Mouse (Mus musculus) neural tube, embryonic 11.5 days (tissue): ENCODE measurements at regions not wholly inside any gene's neighbourhood (a gene's known extent, or its start where the extent isn't known, plus 50 kb on each side); places are given as distances from the start of the nearest gene placed in this dataset.
"Not testable (repeated sequence)": the region's sequence is repeated elsewhere in the genome, so short reads cannot be mapped to it uniquely, and the experiment has no call there.

Experiments
- ATAC-seq: fragments of 200-750 bp; cut with Nextera tagmentation; 2 replicates; pipeline ENCODE4 v1.8.0; 2017; ENCODE audit warnings: moderate number of reproducible peaks, mild to moderate bottlenecking, moderate TSS enrichment, moderate library complexity; ENCODE audit not compliant: insufficient read depth, low FRiP score, low TSS enrichment
- DNase-seq: peaks from one replicate; pipeline ENCODE4 v3.0.0-alpha.2; 2015; ENCODE audit warnings: low spot score
- H3K27ac ChIP-seq: fragments of 300-500 bp; sonication (generic); 2 replicates; pipeline ENCODE4 v1.5.1; 2014; ENCODE audit warnings: low read depth, mild to moderate bottlenecking, low read length
- H3K27me3 ChIP-seq: fragments of 300-500 bp; sonication (generic); 2 replicates; pipeline ENCODE4 v1.6.1; 2014; ENCODE audit warnings: mild to moderate bottlenecking, low read length, mixed read lengths; ENCODE audit not compliant: control insufficient read depth, insufficient read depth
- H3K36me3 ChIP-seq: fragments of 300-500 bp; sonication (generic); 2 replicates; pipeline ENCODE4 v1.6.1; 2014; ENCODE audit warnings: mild to moderate bottlenecking, low read length, moderate library complexity, mixed read lengths; ENCODE audit not compliant: control insufficient read depth, insufficient read depth
- H3K4me1 ChIP-seq: fragments of 300-500 bp; sonication (generic); 2 replicates; pipeline ENCODE4 v1.6.1; 2014; ENCODE audit warnings: low read length, mixed read lengths; ENCODE audit not compliant: control insufficient read depth, insufficient read depth
- H3K4me2 ChIP-seq: fragments of 300-500 bp; sonication (generic); 2 replicates; pipeline ENCODE4 v1.6.1; 2014; ENCODE audit warnings: low read depth, mild to moderate bottlenecking, moderate library complexity
- H3K4me3 ChIP-seq: fragments of 300-500 bp; sonication (generic); 2 replicates; pipeline ENCODE4 v1.5.1; 2014; ENCODE audit warnings: low read depth, low read length
- H3K9ac ChIP-seq: fragments of 300-500 bp; sonication (generic); 2 replicates; pipeline ENCODE4 v1.6.1; 2014; ENCODE audit warnings: mild to moderate bottlenecking, low read length
- H3K9me3 ChIP-seq: fragments of 300-500 bp; sonication (generic); 2 replicates; pipeline ENCODE4 v1.6.1; 2016; ENCODE audit warnings: low read length; ENCODE audit not compliant: control insufficient read depth
- WGBS: fragments of 180-500 bp; shearing (Covaris S2); extraction: QIAGEN DNeasy Blood & Tissue Kit; methylation state at CpG from one replicate; pipeline ENCODE4 v1.1.7; 2014; 5-methylcytosine and 5-hydroxymethylcytosine counted together

- Histone ChIP-seq H3K4me2 (no peak overlapping the region), H3K27ac (no peak overlapping the region), H3K9ac (no peak overlapping the region), H3K4me3 (no peak overlapping the region), H3K4me1 (no peaks in the 10 kb centered on the region), H3K27me3 (no peaks in the 10 kb centered on the region), H3K36me3 (no peaks in the 10 kb centered on the region), H3K9me3 (no peaks in the 10 kb centered on the region)
- ATAC-seq (no peak), DNase-seq (no peak)
- WGBS = 64% methylated on average over 5 of the region's 5 CpGs
Observed at GRCm38 (mm10) chr11:27105920-27106319, 512.1 kb upstream of the Vrk2 start.

GRCm38 (mm10) chr11:27102906-27103305 lies 509.1 kb upstream of the Vrk2 start:
- no peak for ATAC-seq
- no peak overlapping the region for H3K4me2 ChIP-seq
- no peak overlapping the region for H3K27ac ChIP-seq
- no peaks in the 10 kb centered on the region for H3K36me3 ChIP-seq
- H3K9ac ChIP-seq = no peak overlapping the region
- no peak for DNase-seq
- no peak overlapping the region for H3K4me3 ChIP-seq
- H3K9me3 ChIP-seq = no peaks in the 10 kb centered on the region
- no peaks in the 10 kb centered on the region for H3K4me1 ChIP-seq
- no peaks in the 10 kb centered on the region for H3K27me3 ChIP-seq

- Histone ChIP-seq H3K4me1 (no peaks in the 10 kb centered on the region), H3K4me3 (no peak overlapping the region), H3K4me2 (no peak overlapping the region), H3K36me3 (no peaks in the 10 kb centered on the region), H3K27me3 (no peaks in the 10 kb centered on the region), H3K27ac (no peak overlapping the region), H3K9ac (no peak overlapping the region), H3K9me3 (no peaks in the 10 kb centered on the region)
- DNase-seq (no peak), ATAC-seq (no peak)
- WGBS = 88% methylated on average over 2 of the region's 2 CpGs
Observed at GRCm38 (mm10) chr11:27102045-27102444, 508.2 kb upstream of the Vrk2 start.

DNA sequence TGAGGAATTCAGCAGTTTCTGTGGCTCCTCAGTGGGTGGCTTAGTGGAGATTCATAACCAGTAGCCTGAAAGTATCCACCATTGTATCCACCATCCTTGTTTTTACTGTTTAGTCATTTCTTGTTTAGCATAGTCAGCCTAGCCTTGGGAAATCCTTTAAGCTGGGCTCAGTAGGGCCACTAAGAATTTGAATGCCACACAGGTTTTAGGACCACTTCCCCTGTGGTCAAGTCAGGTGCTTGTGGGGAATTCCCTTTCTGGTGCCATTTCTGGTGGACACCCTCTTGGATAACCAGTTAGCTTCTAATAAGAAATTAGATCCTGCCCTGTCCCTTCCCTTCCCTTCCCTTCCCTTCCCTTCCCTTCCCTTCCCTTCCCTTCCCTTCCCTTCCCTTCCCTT lies 502.8 kb upstream of the Vrk2 start:
- Histone ChIP-seq H3K9me3 (no peaks in the 10 kb centered on the region), H3K4me2 (no peak overlapping the region), H3K36me3 (no peaks in the 10 kb centered on the region), H3K27ac (no peak overlapping the region), H3K4me3 (no peak overlapping the region), H3K4me1 (no peaks in the 10 kb centered on the region), H3K27me3 (no peaks in the 10 kb centered on the region), H3K9ac (no peak overlapping the region)
- no peak for DNase-seq
- ATAC-seq = no peak

DNA sequence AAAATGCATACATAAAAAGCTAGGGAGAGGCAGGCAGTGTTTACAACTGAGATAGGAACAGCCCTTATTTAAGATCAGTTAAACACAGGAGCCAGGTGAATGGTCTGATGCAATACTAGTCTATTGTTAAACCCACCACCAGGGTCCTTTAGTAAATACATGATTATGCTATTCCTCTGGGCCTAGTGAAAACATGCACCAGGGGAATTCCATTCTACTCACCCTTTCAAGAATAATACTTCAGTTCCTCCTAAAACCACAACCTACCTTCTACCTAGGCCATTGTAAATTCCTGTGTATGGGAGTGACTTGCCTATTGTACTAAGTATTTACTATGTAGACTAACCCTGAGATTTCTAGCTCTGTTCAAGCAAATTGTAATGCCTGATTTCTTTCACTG lies 501.7 kb upstream of the Vrk2 start:
- H3K4me2 ChIP-seq, H3K36me3 ChIP-seq, H3K4me1 ChIP-seq, ATAC-seq, H3K9ac ChIP-seq, H3K4me3 ChIP-seq, H3K27ac ChIP-seq, DNase-seq, H3K27me3 ChIP-seq, H3K9me3 ChIP-seq: not testable (repeated sequence)

DNA sequence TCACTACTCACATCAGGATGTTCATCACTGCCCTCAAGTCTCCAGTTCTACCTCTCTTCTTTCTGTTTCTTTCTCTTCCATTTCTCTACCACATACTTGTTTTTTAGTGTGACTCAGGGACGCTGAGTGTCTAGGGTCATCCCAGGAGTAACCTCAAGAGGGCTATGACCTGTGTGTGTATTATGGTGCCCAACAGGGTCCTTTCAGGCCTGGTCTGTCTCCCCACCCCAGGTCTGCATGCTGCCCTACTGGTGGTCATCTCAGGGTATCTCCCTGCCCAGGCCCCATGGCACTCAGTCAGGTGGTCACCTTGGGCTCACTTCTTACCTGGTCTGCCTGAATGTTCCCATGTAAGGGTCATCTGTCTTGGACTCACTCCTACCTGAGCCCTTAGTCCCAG lies 492.7 kb upstream of the Vrk2 start:
- Histone ChIP-seq H3K4me1 (no peaks in the 10 kb centered on the region), H3K4me2 (no peak overlapping the region), H3K36me3 (no peaks in the 10 kb centered on the region), H3K9me3 (no peaks in the 10 kb centered on the region), H3K27ac (no peak overlapping the region), H3K9ac (no peak overlapping the region), H3K4me3 (no peak overlapping the region), H3K27me3 (no peaks in the 10 kb centered on the region)
- ATAC-seq (no peak), DNase-seq (no peak)
- WGBS = 100% methylated on average over 1 of the region's 1 CpGs

GRCm38 (mm10) chr11:27081188-27081587 lies 487.4 kb upstream of the Vrk2 start:
- H3K9me3 ChIP-seq = no peaks in the 10 kb centered on the region

DNA sequence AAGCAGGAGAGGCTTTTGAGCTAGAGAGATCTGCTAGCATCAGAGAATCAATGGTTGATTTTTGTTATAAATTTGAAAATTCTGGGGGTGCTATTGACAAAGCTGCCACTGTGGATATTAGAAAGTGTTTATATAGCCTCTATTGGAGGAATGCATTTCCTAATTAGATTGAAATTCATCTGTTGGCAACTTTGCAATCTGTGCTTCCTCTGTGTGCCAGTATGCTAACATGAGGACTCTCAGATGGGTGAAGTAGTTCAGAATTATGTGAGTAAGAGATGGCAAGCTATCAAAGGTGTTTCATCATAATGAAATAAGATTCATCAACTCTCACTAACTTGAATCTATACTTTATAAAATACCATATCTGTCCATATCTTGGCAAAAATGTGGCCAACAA lies 476.6 kb upstream of the Vrk2 start:
- DNase-seq = no peak
- Histone ChIP-seq H3K4me3 (no peak overlapping the region), H3K4me2 (no peak overlapping the region), H3K27me3 (no peaks in the 10 kb centered on the region), H3K4me1 (no peaks in the 10 kb centered on the region), H3K9ac (no peak overlapping the region), H3K36me3 (no peaks in the 10 kb centered on the region), H3K9me3 (no peaks in the 10 kb centered on the region), H3K27ac (no peak overlapping the region)
- no peak for ATAC-seq

More at GRCm38 (mm10) chr11:27081188-27081587, 487.4 kb upstream of the Vrk2 start:
- Histone ChIP-seq H3K4me1 (no peaks in the 10 kb centered on the region), H3K4me2 (no peak overlapping the region), H3K36me3 (no peaks in the 10 kb centered on the region), H3K27me3 (no peaks in the 10 kb centered on the region), H3K27ac (no peak overlapping the region), H3K9ac (no peak overlapping the region), H3K4me3 (no peak overlapping the region)
- no peak for ATAC-seq
- DNase-seq = no peak

GRCm38 (mm10) chr11:27027243-27027852 lies 433.5 kb upstream of the Vrk2 start:
- no peak overlapping the region for H3K27ac ChIP-seq
- no peaks in the 10 kb centered on the region for H3K36me3 ChIP-seq
- DNase-seq = no peak
- no peaks in the 10 kb centered on the region for H3K27me3 ChIP-seq
- H3K4me3 ChIP-seq = no peak overlapping the region
- no peak overlapping the region for H3K4me2 ChIP-seq
- no peak for ATAC-seq
- WGBS = 89% methylated on average over 1 of the region's 1 CpGs
- no peaks in the 10 kb centered on the region for H3K4me1 ChIP-seq
- H3K9ac ChIP-seq = no peak overlapping the region
- no peaks in the 10 kb centered on the region for H3K9me3 ChIP-seq
